In genomic region chr1:133068669-133069274, GRCm38 (mm10) we compare ENCODE assay signal across 8 mouse cellular contexts. TPM values are rescaled to one million over a fixed set of nuclear protein-coding genes. Genes with fewer than 3 reads are reported as not detected.
DNase-seq lines count a peak whose midpoint lies in the region; ATAC-seq and TF ChIP-seq lines count a peak whose summit lies in the region.

No protein-coding gene starts in this region.

- H3K9me3 ChIP-seq in heart, postnatal 0 days (replicated peaks; ENCODE audit: control insufficient read depth, low read length) = no peaks in the 10 kb centered on the region
- H3K9me3 ChIP-seq in midbrain, embryonic 14.5 days (ENCODE audit: control insufficient read depth, low read length) = no peaks in the 10 kb centered on the region

- peak overlapping the region; percentile 96 for H3K27ac ChIP-seq in heart, postnatal 0 days (ENCODE audit: low read depth)
- H3K27ac ChIP-seq in midbrain, embryonic 14.5 days (replicated peaks; ENCODE audit: low read depth, low read length) = peak overlapping the region; percentile 34

- peak; percentile 78 to 82 for DNase-seq in cerebellum, postnatal 10 days
- no peak for DNase-seq in cerebellum, adult 8-10 months
- peak; percentile 52 to 55 for DNase-seq in left cerebral cortex, adult 9 months (ENCODE audit: low spot score in 2 of 2)
- no peak for DNase-seq in left cerebral cortex, postnatal 36 days (ENCODE audit: low spot score in 2 of 2)
- no peak for DNase-seq in heart, postnatal 0 days (ENCODE audit: low spot score)
- DNase-seq in midbrain, embryonic 14.5 days = no peak
- DNase-seq in gastrocnemius, postnatal 4 days (ENCODE audit: low spot score in 2 of 2) = no peak
- DNase-seq in lung, postnatal 14 days = no peak

- WGBS in heart, postnatal 0 days = 49% methylated on average over 15 of the region's 15 CpGs
- 86% methylated on average over 15 of the region's 15 CpGs for WGBS in midbrain, embryonic 14.5 days

- H3K9ac ChIP-seq in heart, postnatal 0 days (replicated peaks; ENCODE audit: low read depth, low read length) = peak overlapping the region; percentile 54
- H3K9ac ChIP-seq in midbrain, embryonic 14.5 days (replicated peaks; ENCODE audit: low read length) = no peak overlapping the region; the same call in 1 of the 2 replicates

- intact Hi-C loops in left cerebral cortex, postnatal 36 days (cut with DNase I) = no loop called here

- TF ChIP-seq EP300 in heart, postnatal 0 days (IDR thresholded peaks at IDR 0.05; ENCODE audit: low read depth) = no peak

- H3K27me3 ChIP-seq in heart, postnatal 0 days (ENCODE audit: control insufficient read depth, insufficient read depth, low read length) = no peaks in the 10 kb centered on the region
- H3K27me3 ChIP-seq in midbrain, embryonic 14.5 days (ENCODE audit: control insufficient read depth, insufficient read depth, low read length) = no peaks in the 10 kb centered on the region

- ATAC-seq in heart, postnatal 0 days (ENCODE audit: insufficient read depth, low read depth) = peak; percentile 6; the same call in 1 of the 2 replicates
- no peak for ATAC-seq in midbrain, embryonic 14.5 days (ENCODE audit: low FRiP score, low TSS enrichment)

- peaks cover 48% of the 10 kb centered on the region for H3K4me1 ChIP-seq in heart, postnatal 0 days (ENCODE audit: control insufficient read depth, insufficient read depth)
- H3K4me1 ChIP-seq in midbrain, embryonic 14.5 days (ENCODE audit: control insufficient read depth, insufficient read depth, low read length) = no peaks in the 10 kb centered on the region

- peak overlapping the region; percentile 53 for H3K4me2 ChIP-seq in heart, postnatal 0 days (ENCODE audit: low read depth, low read length)
- H3K4me2 ChIP-seq in midbrain, embryonic 14.5 days (ENCODE audit: low read length) = no peak overlapping the region

- H3K36me3 ChIP-seq in heart, postnatal 0 days (replicated peaks; ENCODE audit: control insufficient read depth, insufficient read depth, low read length) = peaks cover 26% of the 10 kb centered on the region; the same call in 1 of the 2 replicates
- H3K36me3 ChIP-seq in midbrain, embryonic 14.5 days (ENCODE audit: control insufficient read depth, insufficient read depth, low read length) = peaks cover 55% of the 10 kb centered on the region

- peak overlapping the region; percentile 39 for H3K4me3 ChIP-seq in heart, postnatal 0 days (ENCODE audit: low read depth, low read length)
- no peak overlapping the region for H3K4me3 ChIP-seq in midbrain, embryonic 14.5 days (replicated peaks; ENCODE audit: low read depth, low read length)

- no peak for TF ChIP-seq CTCF in heart, postnatal 0 days (IDR thresholded peaks at IDR 0.05; ENCODE audit: low read depth)

RNA-seq across cellular contexts. Expression of gene Pik3c2b, which starts 23.3 kb away (rescaled TPM):
- total RNA-seq in left cerebral cortex, postnatal 36 days (2021) = 10 to 100 TPM; 12.4 to 18.6 TPM
- total RNA-seq in heart, postnatal 0 days (2014; rRNA removed; ENCODE audit: low replicate concordance) = 16.3 and 17.4 TPM in 2 replicates
- 7.6 and 7.8 TPM in 2 replicates for polyA plus RNA-seq in heart, postnatal 0 days (2015; fragmentation: Nextera tagmentation; extraction: Ambion mirVana)
- polyA plus RNA-seq in midbrain, embryonic 14.5 days (2014; fragmentation: Nextera tagmentation; extraction: Ambion mirVana) = 14.3 and 17.0 TPM in 2 replicates
- total RNA-seq in gastrocnemius, postnatal 4 days (2021) = 10 to 100 TPM; 41.7 to 47.7 TPM

RNA-seq across cellular contexts. Expression of gene Mdm4, which starts 38.4 kb away (rescaled TPM):
- 10 to 100 TPM; 63.2 to 91.1 TPM for total RNA-seq in left cerebral cortex, postnatal 36 days (2021)
- 29.5 and 42.2 TPM in 2 replicates for total RNA-seq in heart, postnatal 0 days (2014; rRNA removed; ENCODE audit: low replicate concordance)
- polyA plus RNA-seq in heart, postnatal 0 days (2015; fragmentation: Nextera tagmentation; extraction: Ambion mirVana) = 11.9 and 13.4 TPM in 2 replicates
- polyA plus RNA-seq in midbrain, embryonic 14.5 days (2014; fragmentation: Nextera tagmentation; extraction: Ambion mirVana) = 52.5 and 53.5 TPM in 2 replicates
- 10 to 100 TPM; 59.0 to 76.0 TPM for total RNA-seq in gastrocnemius, postnatal 4 days (2021)

Comparison
In these comparisons a context has a peak if more than half of its experiments do, and no peak if none do; other contexts are left out.
1. DNase-seq: peak in cerebellum, postnatal 10 days (2 of 2) and left cerebral cortex, adult 9 months (2 of 2); none in cerebellum, adult 8-10 months (single experiment), left cerebral cortex, postnatal 36 days (0 of 2), heart, postnatal 0 days (single experiment), midbrain, embryonic 14.5 days (single experiment), gastrocnemius, postnatal 4 days (0 of 2) and lung, postnatal 14 days (single experiment).